Mouse (Mus musculus) cerebellum, adult 2 months (tissue): ENCODE measurements around the gene Lce3d. TPM values are rescaled to one million over a fixed set of nuclear protein-coding genes. Genes with fewer than 3 reads are reported as not detected.
A peak's percentile ranks its signal among the peaks of the same experiment; 100 is the strongest.

ENCODE experiments used
- DNase-seq, 2 experiments: peaks; one replicate each; pipeline ENCODE4 v3.0.0; 2021
- H3K27ac ChIP-seq: fragments of 200-500 bp; 2 replicates; pipeline ENCODE4 v1.5.1; 2012; ENCODE audit warnings: low read length, control low read depth, inconsistent platforms; ENCODE audit not compliant: insufficient read depth
- H3K27me3 ChIP-seq: fragments of 200-500 bp; 2 replicates; pipeline ENCODE4 v1.6.1; 2012; ENCODE audit warnings: inconsistent platforms, mild to moderate bottlenecking, low read length, moderate library complexity; ENCODE audit not compliant: control insufficient read depth, insufficient read depth
- H3K4me1 ChIP-seq: fragments of 200-500 bp; 2 replicates; pipeline ENCODE4 v1.6.1; 2011; ENCODE audit warnings: low read length; ENCODE audit not compliant: control insufficient read depth, insufficient read depth
- H3K4me3 ChIP-seq: fragments of 200-500 bp; replicated peaks from 2 replicates; pipeline ENCODE3; 2011; ENCODE audit warnings: mild to moderate bottlenecking, low read depth, low read length, control low read depth; ENCODE audit not compliant: insufficient read depth
- CTCF ChIP-seq: fragments of 200-500 bp; IDR thresholded peaks from 2 replicates; pipeline ENCODE4 v1.5.1; 2011; ENCODE audit warnings: low read depth, mild to moderate bottlenecking, control low read depth, low read length, moderate library complexity, borderline replicate concordance; ENCODE audit not compliant: insufficient read depth
- POLR2A ChIP-seq: fragments of 200-500 bp; IDR thresholded peaks from 2 replicates; pipeline ENCODE4 v1.6.1; 2011; ENCODE audit warnings: low read length, control low read depth, borderline replicate concordance; ENCODE audit not compliant: insufficient read depth
- WGBS: fragments of 180-500 bp; shearing (Covaris S2); methylation state at CpG from one replicate; pipeline ENCODE4 v1.1.7; 2018; 5-methylcytosine and 5-hydroxymethylcytosine counted together
- polyA plus RNA-seq: library from polyadenylated mRNA; depleted of rRNA; stranded (reverse); fragments of >200 nt; gene quantifications from 2 replicates; pipeline ENCODE4 v1.2.3, GENCODE M21; 2012; rRNA removed

Lce3d gene
- not detected in 2 replicates for polyA plus RNA-seq

DNA sequence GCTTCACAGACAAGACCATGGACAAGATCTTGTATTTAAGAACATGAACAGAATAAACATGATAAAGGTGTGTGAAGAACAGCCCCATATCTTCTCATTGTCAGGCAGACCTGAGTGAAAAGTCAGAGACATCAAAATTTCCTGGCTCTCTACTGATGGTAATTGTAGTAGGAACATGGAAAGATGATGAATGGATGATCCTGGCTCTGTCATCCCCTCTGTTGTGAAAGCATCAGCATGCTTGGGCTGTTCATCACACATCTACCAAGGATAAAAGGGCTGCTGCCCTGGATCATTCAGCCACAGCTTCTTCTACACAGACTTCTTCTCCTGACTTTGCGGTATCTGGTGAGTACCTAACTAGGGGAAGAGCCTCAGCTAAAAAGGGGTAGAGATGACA lies at the start of gene Lce3d:
Gene Lce3d, plus strand, starts transcription at position 301 of the 400 bp plus-strand sequence.
- H3K27ac ChIP-seq = no peak within 1 kb of the TSS
- TF ChIP-seq CTCF (no peak), POLR2A (no peak)
- no peaks in the 10 kb centered on the region for H3K4me1 ChIP-seq
- no peak for DNase-seq
- H3K27me3 ChIP-seq = no peaks in the 10 kb centered on the region
- H3K4me3 ChIP-seq = no peak within 1 kb of the TSS
- 95% methylated on average over 1 of the region's 1 CpGs for WGBS

DNA sequence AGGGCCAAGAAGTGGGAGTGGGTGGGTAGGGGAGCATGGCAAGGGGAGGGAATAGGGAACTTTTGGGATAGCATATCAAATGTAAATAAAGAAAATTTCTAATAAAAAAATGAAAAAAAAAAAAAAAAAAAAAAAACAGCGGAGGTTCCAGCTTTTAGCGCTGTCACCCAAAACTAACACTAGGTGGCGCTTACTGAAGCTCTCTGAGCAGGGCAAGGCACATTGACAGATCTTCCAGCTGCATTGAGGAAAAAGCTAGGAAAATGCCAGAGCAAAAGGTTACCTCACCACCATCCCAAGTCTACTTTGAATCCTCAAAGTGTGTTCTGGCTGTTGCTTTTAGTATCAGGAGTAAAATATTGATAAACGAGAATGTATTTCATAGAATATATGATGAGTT lies 49.6 kb upstream of the Lce3d start:
- Histone ChIP-seq H3K4me1 (no peaks in the 10 kb centered on the region), H3K27ac (no peak overlapping the region), H3K27me3 (no peaks in the 10 kb centered on the region), H3K4me3 (no peak overlapping the region)
- no peak for DNase-seq
- WGBS = 28% methylated on average over 4 of the region's 4 CpGs
- TF ChIP-seq POLR2A (no peak), CTCF (0 out of 2 replicates have a peak, but pooled peaks have one; percentile 21)

GRCm38 (mm10) chr3:92920364-92920763 lies 36.8 kb upstream of the Lce3d start:
- no peak for DNase-seq
- 65% methylated on average over 4 of the region's 4 CpGs for WGBS
- H3K27ac ChIP-seq = no peak overlapping the region
- no peak overlapping the region for H3K4me3 ChIP-seq
- no peaks in the 10 kb centered on the region for H3K4me1 ChIP-seq
- H3K27me3 ChIP-seq = no peaks in the 10 kb centered on the region
- TF ChIP-seq POLR2A (no peak), CTCF (no peak)

DNA sequence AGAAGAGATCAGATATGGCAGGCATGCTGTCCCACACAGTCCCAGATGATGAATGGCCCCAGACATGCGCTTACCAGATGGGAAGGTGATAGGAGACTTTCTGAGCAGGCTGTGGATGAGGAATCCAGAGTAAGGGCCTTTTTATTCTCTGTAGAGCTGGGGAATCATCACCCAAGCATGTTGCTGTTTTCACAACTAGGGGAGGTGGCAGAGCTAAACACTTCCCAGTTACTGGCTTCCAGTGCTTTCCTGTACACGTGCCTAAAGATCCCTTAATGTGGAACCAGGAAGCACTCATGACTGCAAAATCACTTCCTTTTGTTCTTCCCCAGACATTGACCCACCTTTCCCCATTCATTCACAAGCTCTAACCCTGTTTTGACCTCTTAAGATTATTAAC lies 31.1 kb upstream of the Lce3d start, which contains the start of gene Lce3a:
Gene Lce3a, minus strand, starts transcription at position 101 of the 400 bp plus-strand sequence.
- Histone ChIP-seq H3K4me3 (no peak within 1 kb of the TSS), H3K27me3 (no peaks in the 10 kb centered on the region), H3K4me1 (no peaks in the 10 kb centered on the region), H3K27ac (no peak within 1 kb of the TSS)
- 74% methylated on average over 2 of the region's 2 CpGs for WGBS
- no peak for DNase-seq
- TF ChIP-seq CTCF (no peak), POLR2A (no peak)

- no peak within 1 kb of the TSS for H3K27ac ChIP-seq
- H3K27me3 ChIP-seq = no peaks in the 10 kb centered on the region
- H3K4me3 ChIP-seq = no peak within 1 kb of the TSS
- 40% methylated on average over 2 of the region's 2 CpGs for WGBS
- no peak for DNase-seq
- TF ChIP-seq CTCF = no peak
- no peak for TF ChIP-seq POLR2A
- H3K4me1 ChIP-seq = no peaks in the 10 kb centered on the region
Measured at GRCm38 (mm10) chr3:92932679-92933078, 24.5 kb upstream of the Lce3d start, which contains the start of gene Lce3b. TSS of gene Lce3b (plus strand) at chr3:92932979.

DNA sequence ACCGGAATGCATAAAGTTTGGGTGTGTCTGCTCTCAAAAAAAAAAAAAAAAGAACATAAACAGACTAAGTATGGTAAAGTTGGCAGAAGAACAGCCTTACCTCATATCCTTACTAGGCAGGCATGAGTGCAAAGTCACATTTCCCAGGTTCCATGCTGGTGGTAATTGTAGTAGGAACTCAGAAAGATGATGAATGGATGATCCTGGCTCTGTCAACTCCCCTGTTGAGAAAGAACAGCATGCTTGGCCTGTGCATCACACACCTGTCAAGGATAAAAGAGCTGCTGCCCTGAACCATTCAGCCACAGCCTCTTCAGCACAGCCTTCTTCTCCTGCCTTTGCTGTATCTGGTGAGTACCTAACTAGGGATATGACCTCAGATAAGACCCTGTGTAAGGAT lies 13.0 kb upstream of the Lce3d start, which contains the start of gene Lce3c:
Gene Lce3c, plus strand, starts transcription at position 301 of the 400 bp plus-strand sequence.
- no peak within 1 kb of the TSS for H3K27ac ChIP-seq
- no peak within 1 kb of the TSS for H3K4me3 ChIP-seq
- H3K4me1 ChIP-seq = no peaks in the 10 kb centered on the region
- no peak for DNase-seq
- H3K27me3 ChIP-seq = no peaks in the 10 kb centered on the region
- TF ChIP-seq POLR2A (no peak), CTCF (no peak)
- 86% methylated on average over 1 of the region's 1 CpGs for WGBS

DNA sequence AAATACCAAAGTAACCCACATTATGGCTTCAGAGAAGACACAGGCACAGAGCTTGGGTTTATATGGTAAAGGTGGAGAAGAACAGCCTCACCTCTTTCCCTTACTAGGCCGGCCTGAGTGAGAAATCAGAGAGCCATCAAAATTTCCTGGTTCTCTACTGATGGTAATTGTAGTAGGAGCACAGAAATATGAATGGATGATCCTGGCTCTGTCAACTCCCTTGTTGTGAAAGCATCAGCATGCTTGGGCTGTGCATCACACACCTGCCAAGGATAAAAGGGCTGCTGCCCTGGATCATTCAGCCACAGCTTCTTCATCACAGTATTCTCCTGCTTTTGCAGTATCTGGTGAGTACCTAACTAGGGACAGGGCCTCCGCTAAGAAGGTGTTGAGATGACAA lies 9.6 kb downstream of the Lce3d start, which contains the start of gene Lce3e:
Gene Lce3e, plus strand, starts transcription at position 301 of the 400 bp plus-strand sequence.
- no peak for TF ChIP-seq POLR2A
- TF ChIP-seq CTCF = no peak
- no peak within 1 kb of the TSS for H3K27ac ChIP-seq
- no peak for DNase-seq
- H3K4me1 ChIP-seq = no peaks in the 10 kb centered on the region
- no peaks in the 10 kb centered on the region for H3K27me3 ChIP-seq
- H3K4me3 ChIP-seq = no peak within 1 kb of the TSS
- 93% methylated on average over 2 of the region's 2 CpGs for WGBS

- H3K4me3 ChIP-seq = no peak overlapping the region
- no peaks in the 10 kb centered on the region for H3K4me1 ChIP-seq
- WGBS = 83% methylated on average over 2 of the region's 2 CpGs
Measured at GRCm38 (mm10) chr3:92978484-92978883, 21.3 kb downstream of the Lce3d start.

DNA sequence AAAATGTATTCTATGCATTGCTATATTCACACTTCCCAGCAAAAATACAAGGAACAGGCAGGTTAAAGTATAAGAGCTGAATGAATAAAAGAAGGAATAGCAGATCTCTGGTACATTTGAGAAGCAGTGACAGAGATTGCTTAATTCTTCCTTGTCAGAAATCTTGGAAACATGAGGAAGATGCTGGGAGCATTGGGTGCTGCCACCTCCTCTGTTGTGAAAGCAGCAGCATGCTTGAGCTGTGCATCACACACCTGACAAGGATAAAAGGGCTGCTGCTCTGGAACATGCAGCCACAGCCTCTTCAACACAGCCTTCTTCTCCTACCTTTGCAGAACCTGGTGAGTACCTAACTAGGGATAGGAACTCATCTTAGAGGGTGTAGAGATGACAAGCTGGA lies 34.7 kb downstream of the Lce3d start, which contains the start of gene Lce3f:
Gene Lce3f, plus strand, starts transcription at position 301 of the 400 bp plus-strand sequence.
- no peaks in the 10 kb centered on the region for H3K4me1 ChIP-seq
- H3K27ac ChIP-seq = no peak within 1 kb of the TSS
- TF ChIP-seq CTCF = no peak
- TF ChIP-seq POLR2A = no peak
- no peak for DNase-seq
- no peaks in the 10 kb centered on the region for H3K27me3 ChIP-seq
- H3K4me3 ChIP-seq = no peak within 1 kb of the TSS

More at GRCm38 (mm10) chr3:92978484-92978883, 21.3 kb downstream of the Lce3d start:
- DNase-seq = no peak
- no peaks in the 10 kb centered on the region for H3K27me3 ChIP-seq
- TF ChIP-seq POLR2A = no peak
- no peak for TF ChIP-seq CTCF
- H3K27ac ChIP-seq = no peak overlapping the region
